20 mouse cellular contexts compared by ENCODE assay signal in genomic region chrX:157387025-157387424, GRCm38 (mm10). TPM values are rescaled to one million over a fixed set of nuclear protein-coding genes. Genes with fewer than 3 reads are reported as not detected.
A peak's percentile ranks its signal among the peaks of the same experiment; 100 is the strongest.
DNase-seq lines count a peak whose midpoint lies in the region; ATAC-seq and TF ChIP-seq lines count a peak whose summit lies in the region.
"Had no signal": no experiment of that assay in that cellular context is flagged by ENCODE, and none has a peak within 500 bp of the region (broad histone marks: within the 10 kb centered on the region; RNA-seq: fewer than 3 reads in every experiment).

No protein-coding gene starts in this region.

- TF ChIP-seq POLR2A in olfactory bulb, adult 2 months (IDR thresholded peaks at IDR 0.05; ENCODE audit: insufficient read depth, low read depth, low read length): no peak

- ATAC-seq in hindbrain, postnatal 0 days: peak; percentile 55; the same call in 1 of the 2 replicates
- ATAC-seq in hindbrain, embryonic 14.5 days (ENCODE audit: low FRiP score): no peak
- ATAC-seq: forebrain, embryonic 16.5 days; intestine, embryonic 15.5 days had no signal

- H3K27ac ChIP-seq in hindbrain, postnatal 0 days: no peak overlapping the region
- no peak overlapping the region for H3K27ac ChIP-seq in hindbrain, embryonic 14.5 days
- peak overlapping the region; percentile 29; the same call in 1 of the 2 replicates for H3K27ac ChIP-seq in olfactory bulb, adult 2 months (ENCODE audit: insufficient read depth, low read depth, low read length)
- H3K27ac ChIP-seq: embryonic facial prominence, embryonic 13.5 days; forebrain, embryonic 12.5 days; heart, embryonic 10.5 days; intestine, embryonic 15.5 days had no signal

- H3K9ac ChIP-seq in hindbrain, postnatal 0 days (replicated peaks; ENCODE audit: low read length): no peak overlapping the region
- no peak overlapping the region for H3K9ac ChIP-seq in hindbrain, embryonic 14.5 days
- H3K9ac ChIP-seq: embryonic facial prominence, embryonic 13.5 days; forebrain, embryonic 12.5 days; intestine, embryonic 15.5 days had no signal

- H3K27me3 ChIP-seq in hindbrain, postnatal 0 days (ENCODE audit: insufficient read depth, low read length): no peaks in the 10 kb centered on the region
- H3K27me3 ChIP-seq in hindbrain, embryonic 14.5 days (ENCODE audit: control insufficient read depth, insufficient read depth, low read length): no peaks in the 10 kb centered on the region
- H3K27me3 ChIP-seq: embryonic facial prominence, embryonic 13.5 days; forebrain, embryonic 12.5 days; intestine, embryonic 15.5 days had no signal

- H3K9me3 ChIP-seq in hindbrain, postnatal 0 days (ENCODE audit: low read length): no peaks in the 10 kb centered on the region
- H3K9me3 ChIP-seq in hindbrain, embryonic 14.5 days (ENCODE audit: control insufficient read depth, low read length): no peaks in the 10 kb centered on the region; the same call in 1 of the 2 replicates
- H3K9me3 ChIP-seq: embryonic facial prominence, embryonic 13.5 days; forebrain, embryonic 12.5 days; heart, embryonic 10.5 days; intestine, embryonic 15.5 days had no signal

- WGBS in hindbrain, postnatal 0 days: 65% methylated on average over 5 of the region's 5 CpGs
- 67% methylated on average over 5 of the region's 5 CpGs for WGBS in hindbrain, embryonic 14.5 days
- 76% methylated on average over 5 of the region's 5 CpGs for whole genome bisulfite sequencing in olfactory bulb, adult 2 months

- peak; percentile 8 for DNase-seq in embryo, embryonic 10 days (ENCODE audit: low spot score)
- DNase-seq in embryo, embryonic 9.5 days (ENCODE audit: extremely low spot score): no peak
- peak; percentile 8 for DNase-seq in hindbrain, postnatal 0 days (ENCODE audit: low spot score)
- DNase-seq in hindbrain, embryonic 14.5 days (ENCODE audit: low spot score): no peak
- peak; percentile 7 for DNase-seq in brain, adult 2 months (ENCODE audit: low read depth, low spot score)
- DNase-seq: adrenal gland, adult 2 months; adrenal gland, postnatal 25 days; cerebellum, adult 11 months; cerebellum, postnatal 36 days; gastrocnemius, postnatal 10 days; heart, adult 18-20 months; heart, postnatal 10 days; heart, postnatal 4 days; kidney, adult 18-20 months had no signal

- no peak overlapping the region for H3K4me2 ChIP-seq in hindbrain, postnatal 0 days (ENCODE audit: low read depth, low read length)
- H3K4me2 ChIP-seq in hindbrain, embryonic 14.5 days (replicated peaks): no peak overlapping the region
- H3K4me2 ChIP-seq: embryonic facial prominence, embryonic 13.5 days; forebrain, embryonic 12.5 days; intestine, embryonic 15.5 days had no signal

- no peak for TF ChIP-seq CTCF in hindbrain, postnatal 0 days (IDR thresholded peaks at IDR 0.05; ENCODE audit: low read depth)
- no peak for TF ChIP-seq CTCF in olfactory bulb, adult 2 months (IDR thresholded peaks at IDR 0.05; ENCODE audit: insufficient read depth, low read depth, low read length)

- H3K4me1 ChIP-seq in hindbrain, postnatal 0 days (ENCODE audit: insufficient read depth, low read length): no peaks in the 10 kb centered on the region
- no peaks in the 10 kb centered on the region for H3K4me1 ChIP-seq in hindbrain, embryonic 14.5 days (replicated peaks; ENCODE audit: control insufficient read depth, insufficient read depth, low read length)
- no peaks in the 10 kb centered on the region for H3K4me1 ChIP-seq in olfactory bulb, adult 2 months (ENCODE audit: control insufficient read depth, insufficient read depth, low read length)
- H3K4me1 ChIP-seq: embryonic facial prominence, embryonic 13.5 days; forebrain, embryonic 12.5 days; heart, embryonic 10.5 days; intestine, embryonic 15.5 days had no signal

- no peak overlapping the region for H3K4me3 ChIP-seq in hindbrain, postnatal 0 days (ENCODE audit: low read length)
- no peak overlapping the region for H3K4me3 ChIP-seq in hindbrain, embryonic 14.5 days (replicated peaks; ENCODE audit: low read length)
- H3K4me3 ChIP-seq in olfactory bulb, adult 2 months (ENCODE audit: insufficient read depth, low read depth, low read length): no peak overlapping the region
- H3K4me3 ChIP-seq: embryonic facial prominence, embryonic 13.5 days; forebrain, embryonic 12.5 days; heart, embryonic 10.5 days; intestine, embryonic 15.5 days had no signal

- no peaks in the 10 kb centered on the region for H3K36me3 ChIP-seq in hindbrain, postnatal 0 days (ENCODE audit: insufficient read depth, low read length)
- no peaks in the 10 kb centered on the region for H3K36me3 ChIP-seq in hindbrain, embryonic 14.5 days (replicated peaks; ENCODE audit: control insufficient read depth, insufficient read depth)
- H3K36me3 ChIP-seq: embryonic facial prominence, embryonic 13.5 days; forebrain, embryonic 12.5 days; heart, embryonic 10.5 days; intestine, embryonic 15.5 days had no signal

RNA-seq across cellular contexts. Expression of gene Phex, which starts 28.1 kb away (rescaled TPM):
- 0.93 and 0.99 TPM in 2 replicates for total RNA-seq in hindbrain, postnatal 0 days (2014; rRNA removed)
- polyA plus RNA-seq in hindbrain, postnatal 0 days (2015; fragmentation: Nextera tagmentation; extraction: Ambion mirVana): 0.23 and 0.28 TPM in 2 replicates
- polyA plus RNA-seq in hindbrain, embryonic 14.5 days (2014; fragmentation: Nextera tagmentation; extraction: Ambion mirVana): 0.25 and 0.47 TPM in 2 replicates
- polyA plus RNA-seq in olfactory bulb, adult 2 months (2012; ENCODE audit: insufficient read depth, insufficient read length, low replicate concordance, missing spikeins): not detected in 2 replicates
- polyA plus RNA-seq: adrenal gland, adult 2 months had no signal

Comparison
In these comparisons a context has a peak if more than half of its experiments do, and no peak if none do; other contexts are left out.
1. DNase-seq: peak in embryo, embryonic 10 days (single experiment), hindbrain, postnatal 0 days (single experiment) and brain, adult 2 months (single experiment); none in embryo, embryonic 9.5 days (single experiment) and hindbrain, embryonic 14.5 days (single experiment).